Mouse (Mus musculus) kidney, postnatal 25 days (tissue): ENCODE results near the gene Babam2.

ENCODE experiments used
- DNase-seq, 2 experiments: peaks; one replicate each; pipeline ENCODE4 v3.0.0; 2021; ENCODE audit warnings: mixed read lengths in 2 of 2

The Babam2 gene

GRCm38 (mm10) chr5:32001266-32001665, 303.8 kb downstream of the Babam2 start:
- no peak for DNase-seq

GRCm38 (mm10) chr5:32001771-32002170, 304.3 kb downstream of the Babam2 start:
- DNase-seq, result no peak

- DNase-seq, result no peak
These were observed 310.9 kb downstream of the Babam2 start for GRCm38 (mm10) chr5:32008401-32008800.

DNA sequence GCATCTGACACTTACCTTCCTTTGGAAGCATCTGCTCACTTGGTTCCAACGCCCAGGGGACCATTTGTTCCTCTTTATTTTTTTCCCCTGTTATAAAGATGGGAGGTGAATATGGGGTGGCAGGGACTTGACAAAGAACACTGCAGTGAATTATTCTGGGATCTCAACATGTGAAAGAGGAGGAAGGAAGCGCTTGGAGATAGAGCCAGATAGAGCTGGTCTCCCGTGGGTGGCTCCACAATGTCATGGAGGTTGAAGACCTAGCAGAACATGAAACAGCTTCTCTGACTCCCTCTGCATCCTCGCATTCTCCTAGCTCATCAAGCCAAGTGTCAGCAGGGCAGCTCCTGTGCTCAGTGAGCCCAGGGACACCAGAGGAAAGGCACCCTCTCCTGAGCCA, 312.6 kb downstream of the Babam2 start:
- no peak for DNase-seq

- no peak for DNase-seq
These were observed 315.6 kb downstream of the Babam2 start for GRCm38 (mm10) chr5:32013053-32013452.

- DNase-seq, result no peak
These were observed 317.3 kb downstream of the Babam2 start for GRCm38 (mm10) chr5:32014786-32015185.

GRCm38 (mm10) chr5:32015949-32016478, 318.5 kb downstream of the Babam2 start:
- DNase-seq, result no peak

GRCm38 (mm10) chr5:32017686-32018085, 320.2 kb downstream of the Babam2 start:
- no peak for DNase-seq

GRCm38 (mm10) chr5:32018276-32018675, 320.8 kb downstream of the Babam2 start:
- DNase-seq, result no peak

DNA sequence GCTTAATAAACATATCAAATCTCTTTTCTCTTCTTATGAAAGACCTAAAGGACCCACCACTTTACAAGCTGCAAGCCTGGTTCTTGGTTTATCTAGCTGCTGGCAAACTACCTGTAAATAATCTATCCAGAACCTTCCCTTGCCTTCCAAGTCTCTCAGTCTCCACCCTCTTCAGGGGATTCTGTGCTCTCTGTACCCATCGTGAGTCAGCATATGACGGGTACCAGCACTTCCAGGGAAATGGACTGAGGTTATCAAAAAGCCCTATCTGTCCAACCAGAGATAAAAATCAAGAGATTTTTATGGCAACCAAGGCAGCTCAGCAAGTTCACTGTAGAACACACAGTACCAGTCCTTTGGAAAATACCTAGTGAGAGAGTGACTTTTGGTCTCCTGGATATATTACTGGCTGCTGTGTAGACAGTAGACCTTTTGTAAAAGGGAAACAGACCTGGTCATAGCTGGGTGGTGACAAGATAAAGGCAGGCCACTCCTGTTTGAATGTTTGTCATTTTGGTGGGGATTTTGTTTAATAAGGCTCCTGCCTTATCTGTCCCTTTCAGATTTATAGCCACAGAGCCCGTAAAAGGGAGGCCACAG, 332.4 kb downstream of the Babam2 start:
- DNase-seq, result no peak

DNA sequence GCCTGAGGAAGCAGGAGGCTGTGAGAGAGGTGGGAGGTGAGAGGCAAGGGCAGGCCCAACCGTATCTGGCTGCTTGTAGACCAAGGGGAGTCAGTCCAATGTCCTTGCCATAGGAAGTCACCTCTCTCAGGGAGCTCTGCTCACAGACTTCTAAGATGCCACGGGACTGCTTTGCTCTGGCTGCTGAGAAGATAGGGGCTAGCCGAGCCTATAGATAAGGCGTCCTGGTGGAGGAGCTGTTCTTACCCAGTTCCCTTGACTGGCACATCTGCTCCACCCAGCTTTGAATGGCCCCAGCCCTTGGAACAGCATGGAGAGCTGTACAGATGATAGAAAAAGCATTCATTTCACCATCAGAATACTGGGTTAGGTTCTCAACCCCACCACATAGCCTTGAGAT, 335.7 kb downstream of the Babam2 start:
- DNase-seq, result no peak

GRCm38 (mm10) chr5:32033621-32034020, 336.1 kb downstream of the Babam2 start:
- DNase-seq, result no peak

GRCm38 (mm10) chr5:32034475-32035054, 337.1 kb downstream of the Babam2 start:
- DNase-seq, result peak in 1 of 2 experiments; percentile 46

GRCm38 (mm10) chr5:32035721-32036320, 338.3 kb downstream of the Babam2 start:
- DNase-seq, result no peak

- DNase-seq, result no peak
These were observed 339.4 kb downstream of the Babam2 start for GRCm38 (mm10) chr5:32036896-32037295.

DNA sequence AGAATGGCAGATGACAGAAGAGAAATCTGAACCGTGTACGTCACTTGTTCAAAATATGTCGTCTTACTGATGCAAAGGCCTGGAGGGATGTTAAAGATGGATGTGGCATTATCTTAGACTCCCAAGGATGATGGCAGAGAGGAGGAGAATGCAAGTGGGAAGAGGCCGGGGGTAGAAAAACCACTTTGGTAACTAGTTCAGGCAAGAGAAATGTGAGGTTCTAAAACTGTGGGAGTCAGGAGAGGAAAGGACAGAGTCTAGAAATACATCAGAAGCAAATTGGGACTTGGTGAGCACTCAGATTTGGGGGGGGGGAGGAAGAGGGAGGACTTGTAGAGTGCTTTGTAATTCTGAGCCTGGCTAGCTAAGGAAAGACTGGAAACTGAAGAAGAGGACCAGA, 340.1 kb downstream of the Babam2 start:
- no peak for DNase-seq

DNA sequence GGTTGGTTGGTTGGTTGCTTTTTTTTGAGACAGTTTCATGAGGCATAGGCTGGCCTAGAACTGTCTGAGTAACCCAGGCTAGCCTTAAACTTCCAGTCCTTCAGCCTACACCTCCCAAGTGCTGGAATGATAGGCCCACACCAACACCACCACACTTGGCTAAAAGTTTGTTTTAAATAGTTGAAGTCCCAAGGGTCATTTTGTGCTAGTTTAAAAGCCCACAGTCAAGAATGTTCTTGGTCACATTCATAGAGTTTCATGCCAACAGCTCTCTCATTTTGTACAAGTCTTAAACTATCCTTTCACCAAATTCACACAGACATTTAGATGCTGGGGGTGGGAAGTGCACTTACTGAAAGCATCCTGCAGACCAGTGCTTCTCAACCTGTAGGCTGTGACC, 341.5 kb downstream of the Babam2 start:
- no peak for DNase-seq

DNA sequence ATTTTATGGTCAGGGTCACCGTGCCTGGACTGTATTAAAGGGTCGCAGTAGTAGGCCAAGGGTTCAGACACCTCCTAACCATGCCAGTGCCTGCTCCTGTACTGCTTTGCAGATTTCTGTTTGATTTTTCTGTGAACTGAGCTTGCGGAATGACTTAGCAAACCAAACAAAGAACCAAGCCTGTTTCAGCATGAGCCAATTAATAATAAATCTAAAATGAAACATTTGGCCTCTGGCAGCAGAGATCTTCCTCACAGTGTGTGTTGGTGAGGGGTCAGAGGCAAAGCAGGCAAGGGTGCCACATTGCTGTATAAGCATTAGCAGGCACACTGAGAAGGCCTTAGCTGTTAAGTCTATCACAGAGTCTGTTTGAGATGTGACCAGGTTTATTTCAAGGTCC, 342.0 kb downstream of the Babam2 start:
- DNase-seq, result no peak

- DNase-seq, result no peak
These were observed 345.7 kb downstream of the Babam2 start for GRCm38 (mm10) chr5:32043153-32043552.

- no peak for DNase-seq
These were observed 346.5 kb downstream of the Babam2 start for GRCm38 (mm10) chr5:32043996-32044395.

DNA sequence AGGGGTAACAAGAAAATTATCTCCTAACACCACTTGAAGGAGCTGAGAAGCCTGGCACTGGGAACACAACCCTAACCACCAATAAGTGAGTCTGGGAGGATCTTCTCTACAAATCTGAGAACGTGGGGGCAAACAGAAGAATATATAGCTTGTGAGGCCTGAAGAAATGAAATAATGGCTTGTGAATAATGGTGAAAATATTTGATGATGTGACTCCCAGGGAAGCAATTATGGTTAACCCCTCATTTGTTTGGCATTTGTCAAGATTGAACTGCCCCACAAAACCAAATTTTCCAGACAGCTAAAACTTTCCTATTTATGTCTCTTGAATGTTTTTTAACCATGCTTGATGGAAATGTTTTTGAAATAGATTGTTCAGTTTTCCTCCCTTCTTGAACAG, 354.4 kb downstream of the Babam2 start:
- no peak for DNase-seq

GRCm38 (mm10) chr5:32052467-32052866, 355.0 kb downstream of the Babam2 start:
- DNase-seq, result no peak

DNA sequence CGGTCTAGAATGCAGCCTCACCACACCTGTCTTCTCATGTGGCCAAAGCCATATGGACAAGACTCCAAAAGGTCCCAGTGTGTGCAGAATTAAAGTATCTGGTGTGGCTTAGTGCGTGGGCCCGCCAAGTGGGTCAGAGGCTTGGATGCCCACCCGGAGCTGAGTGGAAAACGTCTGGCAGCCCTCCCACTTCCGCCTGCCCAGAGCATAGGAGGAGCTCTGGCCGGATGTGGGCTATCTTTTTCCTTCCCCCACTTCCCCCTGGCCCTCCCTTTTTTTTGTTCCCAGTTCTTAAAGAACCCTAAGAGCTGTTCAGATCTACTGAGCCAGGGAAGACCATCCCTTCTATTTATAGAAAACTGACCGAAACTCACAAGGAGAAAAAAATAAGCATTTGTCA, 356.0 kb downstream of the Babam2 start:
- no peak for DNase-seq

GRCm38 (mm10) chr5:32055676-32056075, 358.2 kb downstream of the Babam2 start:
- no peak for DNase-seq
